ENCODE assay signal across 9 mouse cellular contexts in the genomic region with DNA sequence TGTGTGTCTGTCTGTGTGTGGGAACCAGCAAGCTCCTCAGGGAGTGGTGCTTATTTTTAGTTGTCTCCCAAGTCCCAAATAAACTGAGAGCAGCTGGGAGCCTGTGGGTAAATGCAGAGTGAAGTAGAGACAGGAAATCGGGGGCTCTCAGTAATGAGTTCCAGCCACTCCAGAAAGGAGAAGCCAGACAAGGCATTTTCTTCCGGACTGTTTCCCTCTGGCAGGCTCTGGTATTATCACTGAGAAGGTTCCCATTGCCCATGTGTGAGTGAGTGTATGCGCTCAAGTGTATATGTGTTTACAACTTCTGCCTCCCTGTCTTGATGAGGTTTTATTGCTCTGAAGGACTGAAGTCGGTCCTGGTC. TPM values are rescaled to one million over a fixed set of nuclear protein-coding genes. Genes with fewer than 3 reads are reported as not detected.
DNase-seq lines count a peak whose midpoint lies in the region; ATAC-seq and TF ChIP-seq lines count a peak whose summit lies in the region.
"Had no signal": no experiment of that assay in that cellular context is flagged by ENCODE, and none has a peak within 500 bp of the region (broad histone marks: within the 10 kb centered on the region; RNA-seq: fewer than 3 reads in every experiment).

No protein-coding gene starts in this region.

- no peak for TF ChIP-seq POLR2A in bone marrow macrophage, adult 2 months (IDR thresholded peaks at IDR 0.05; ENCODE audit: borderline replicate concordance, low read depth, low read length)

- peak overlapping the region; percentile 47; the same call in 1 of the 2 replicates for H3K9ac ChIP-seq in neural tube, embryonic 13.5 days

- H3K27me3 ChIP-seq in heart, embryonic 10.5 days (ENCODE audit: insufficient read depth, poor library complexity, severe bottlenecking), result no peaks in the 10 kb centered on the region
- H3K27me3 ChIP-seq in neural tube, embryonic 13.5 days, result peaks cover 36% of the 10 kb centered on the region

- TF ChIP-seq CTCF in bone marrow macrophage, adult 2 months (IDR thresholded peaks at IDR 0.05; ENCODE audit: low read depth, low read length), result no peak

- peak overlapping the region; percentile 39; the same call in 1 of the 2 replicates for H3K4me2 ChIP-seq in neural tube, embryonic 13.5 days

- peak overlapping the region; percentile 6; the same call in 1 of the 2 replicates for H3K27ac ChIP-seq in bone marrow macrophage, adult 2 months (ENCODE audit: insufficient read depth, low read depth, low read length)
- peak overlapping the region; percentile 93 for H3K27ac ChIP-seq in heart, embryonic 10.5 days
- peak overlapping the region; percentile 54 for H3K27ac ChIP-seq in neural tube, embryonic 13.5 days (replicated peaks)

- no peaks in the 10 kb centered on the region for H3K9me3 ChIP-seq in heart, embryonic 10.5 days
- H3K9me3 ChIP-seq in neural tube, embryonic 13.5 days, result no peaks in the 10 kb centered on the region

- peaks cover 36% of the 10 kb centered on the region for H3K4me1 ChIP-seq in bone marrow macrophage, adult 2 months (ENCODE audit: control insufficient read depth, insufficient read depth, low read length)
- H3K4me1 ChIP-seq in heart, embryonic 10.5 days, result peaks cover 53% of the 10 kb centered on the region
- H3K4me1 ChIP-seq in neural tube, embryonic 13.5 days (replicated peaks), result peaks cover 34% of the 10 kb centered on the region

- intact Hi-C loops in left cerebral cortex, postnatal 25 days (cut with DNase I), result loop anchor here (5.0 kb wide), 1 partner anchor 42 kb away; no protein-coding TSS in a partner anchor
- intact Hi-C loops in gastrocnemius, postnatal 36 days (cut with DNase I), result loop anchor here (2.0 kb wide), 1 partner anchor 82 kb away; no protein-coding TSS in a partner anchor

- H3K4me3 ChIP-seq in bone marrow macrophage, adult 2 months (ENCODE audit: insufficient read depth, low read length), result no peak overlapping the region
- H3K4me3 ChIP-seq in heart, embryonic 10.5 days, result peak overlapping the region; percentile 55
- peak overlapping the region; percentile 10; the same call in 1 of the 2 replicates for H3K4me3 ChIP-seq in neural tube, embryonic 13.5 days

- no peaks in the 10 kb centered on the region for H3K36me3 ChIP-seq in heart, embryonic 10.5 days
- H3K36me3 ChIP-seq in neural tube, embryonic 13.5 days, result no peaks in the 10 kb centered on the region

- 28% methylated on average over 4 of the region's 4 CpGs for WGBS in heart, embryonic 10.5 days
- 29% methylated on average over 4 of the region's 4 CpGs for WGBS in neural tube, embryonic 13.5 days

- no peak for ATAC-seq in neural tube, embryonic 13.5 days (ENCODE audit: low read depth)

- peak; percentile 70 for DNase-seq in embryo, embryonic 11 days
- DNase-seq in heart, embryonic 10.5 days (ENCODE audit: low spot score), result no peak
- peak; percentile 33 to 75 for DNase-seq in left cerebral cortex, postnatal 25 days (ENCODE audit: low spot score in 2 of 2)
- DNase-seq in spleen, adult 12 weeks (ENCODE audit: low spot score), result no peak
- DNase-seq in cerebellum, adult 18-20 months, result no peak
- DNase-seq in gastrocnemius, postnatal 36 days, result no peak

RNA-seq across cellular contexts. Expression of a gene that starts 40.2 kb away (rescaled TPM):
- not detected in 2 replicates for polyA plus RNA-seq in bone marrow macrophage, adult 2 months (2012; ENCODE audit: insufficient read depth, insufficient read length, missing spikeins)
- polyA plus RNA-seq in heart, embryonic 10.5 days (2016; fragmentation: Nextera tagmentation; extraction: Ambion mirVana), result 0.15 TPM in 1 of 2 replicates, not detected in the other
- total RNA-seq in left cerebral cortex, postnatal 25 days (2021), result not detected
- not detected in 2 replicates for polyA plus RNA-seq in neural tube, embryonic 13.5 days (2015; fragmentation: Nextera tagmentation; extraction: Ambion mirVana)
- total RNA-seq in gastrocnemius, postnatal 36 days (2021), result not detected
- polyA plus RNA-seq: liver, embryonic 16.5 days had no signal

Comparison
In these comparisons a context has a peak if more than half of its experiments do, and no peak if none do; other contexts are left out.
1. H3K27ac ChIP-seq: peak in every context shown above with its lines; median percentile 93 in heart, embryonic 10.5 days; 54 in neural tube, embryonic 13.5 days; 6 in bone marrow macrophage, adult 2 months.
2. DNase-seq: peak in embryo, embryonic 11 days (single experiment) and left cerebral cortex, postnatal 25 days (2 of 2); none in heart, embryonic 10.5 days (single experiment), spleen, adult 12 weeks (single experiment), cerebellum, adult 18-20 months (0 of 2) and gastrocnemius, postnatal 36 days (0 of 2).